Comparison of ENCODE assay signal across 9 mouse cellular contexts in the genomic region with DNA sequence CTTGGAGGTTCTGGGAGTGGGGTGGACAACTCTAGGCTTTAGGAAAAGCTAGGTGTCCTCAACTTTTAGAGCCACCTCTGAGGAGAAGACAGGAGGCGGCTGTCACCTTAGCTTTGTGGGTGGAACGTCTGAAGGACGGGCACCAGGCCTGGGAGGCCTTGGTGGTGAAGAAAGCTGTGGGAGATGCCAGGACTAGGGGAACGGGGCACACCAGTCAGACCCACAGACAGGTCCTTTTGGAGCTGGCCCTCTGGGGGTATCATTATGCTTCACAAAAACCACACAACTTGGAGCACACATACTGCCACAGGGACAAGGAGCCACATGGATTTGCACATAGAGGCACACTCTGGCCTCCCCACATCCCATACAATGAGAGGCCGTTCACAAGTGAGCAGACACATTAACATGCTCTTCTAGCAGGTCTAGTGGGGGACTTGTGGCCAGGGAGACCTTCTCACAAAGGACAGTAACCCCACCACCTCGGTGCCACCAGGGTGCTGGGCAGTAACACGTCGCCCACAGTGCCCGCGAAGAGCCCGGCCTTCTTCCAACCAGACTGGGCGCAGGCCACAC. TPM values are rescaled to one million over a fixed set of nuclear protein-coding genes. Genes with fewer than 3 reads are reported as not detected.
DNase-seq lines count a peak whose midpoint lies in the region; ATAC-seq and TF ChIP-seq lines count a peak whose summit lies in the region.
"Had no signal": no experiment of that assay in that cellular context is flagged by ENCODE, and none has a peak within 500 bp of the region (broad histone marks: within the 10 kb centered on the region; RNA-seq: fewer than 3 reads in every experiment).

No protein-coding gene starts in this region.

- TF ChIP-seq CTCF in layer of hippocampus, adult 2 months (conservative IDR thresholded peaks at IDR 0.05): no peak

- no peaks in the 10 kb centered on the region for H3K9me3 ChIP-seq in embryonic facial prominence, embryonic 15.5 days (replicated peaks)
- no peaks in the 10 kb centered on the region for H3K9me3 ChIP-seq in intestine, embryonic 15.5 days
- H3K9me3 ChIP-seq in neural tube, embryonic 12.5 days: no peaks in the 10 kb centered on the region

- 13% methylated on average over 12 of the region's 12 CpGs for WGBS in embryonic facial prominence, embryonic 15.5 days
- WGBS in intestine, embryonic 15.5 days: 23% methylated on average over 12 of the region's 12 CpGs
- 16% methylated on average over 12 of the region's 12 CpGs for WGBS in neural tube, embryonic 12.5 days

- DNase-seq in layer of hippocampus, adult 2 months (ENCODE audit: low spot score in 2 of 2): no peak
- DNase-seq in layer of hippocampus, adult 9-10 months (ENCODE audit: low spot score): no peak
- DNase-seq in spleen, postnatal 14 days (ENCODE audit: low spot score in 2 of 2): no peak
- DNase-seq in adipocyte (ENCODE audit: low spot score): no peak
- no peak for DNase-seq in kidney, adult 18-20 months

- H3K27ac ChIP-seq in layer of hippocampus, adult 2 months: peak overlapping the region; percentile 92
- H3K27ac ChIP-seq in embryonic facial prominence, embryonic 15.5 days (replicated peaks): peak overlapping the region; percentile 99
- peak overlapping the region; percentile 95 for H3K27ac ChIP-seq in intestine, embryonic 15.5 days
- H3K27ac ChIP-seq in neural tube, embryonic 12.5 days: peak overlapping the region; percentile 93

- H3K36me3 ChIP-seq in embryonic facial prominence, embryonic 15.5 days: no peaks in the 10 kb centered on the region
- H3K36me3 ChIP-seq in intestine, embryonic 15.5 days: no peaks in the 10 kb centered on the region
- H3K36me3 ChIP-seq in neural tube, embryonic 12.5 days: no peaks in the 10 kb centered on the region

- H3K27me3 ChIP-seq in embryonic facial prominence, embryonic 15.5 days: no peaks in the 10 kb centered on the region
- peaks cover 4% of the 10 kb centered on the region; the same call in 1 of the 2 replicates for H3K27me3 ChIP-seq in intestine, embryonic 15.5 days (replicated peaks)
- H3K27me3 ChIP-seq in neural tube, embryonic 12.5 days (replicated peaks): 0 out of 2 replicates have a peak, but pooled peaks cover 6% of the 10 kb centered on the region

- peak overlapping the region; percentile 63 for H3K4me2 ChIP-seq in embryonic facial prominence, embryonic 15.5 days (replicated peaks)
- H3K4me2 ChIP-seq in intestine, embryonic 15.5 days (replicated peaks): peak overlapping the region; percentile 87
- H3K4me2 ChIP-seq in neural tube, embryonic 12.5 days (replicated peaks): peak overlapping the region; percentile 93

- peaks cover 61% of the 10 kb centered on the region for H3K4me1 ChIP-seq in embryonic facial prominence, embryonic 15.5 days
- peaks cover 51% of the 10 kb centered on the region for H3K4me1 ChIP-seq in intestine, embryonic 15.5 days (replicated peaks)
- H3K4me1 ChIP-seq in neural tube, embryonic 12.5 days: peaks cover 73% of the 10 kb centered on the region

- peak overlapping the region; percentile 58 for H3K4me3 ChIP-seq in layer of hippocampus, adult 2 months
- peak overlapping the region; percentile 76 for H3K4me3 ChIP-seq in embryonic facial prominence, embryonic 15.5 days (replicated peaks)
- peak overlapping the region; percentile 79 for H3K4me3 ChIP-seq in intestine, embryonic 15.5 days (replicated peaks)
- H3K4me3 ChIP-seq in neural tube, embryonic 12.5 days: peak overlapping the region; percentile 49

- no peak; the same call in 1 of the 2 replicates for ATAC-seq in embryonic facial prominence, embryonic 15.5 days (ENCODE audit: insufficient number of reproducible peaks, low FRiP score, low TSS enrichment, low read depth)
- ATAC-seq in intestine, embryonic 15.5 days: 0 out of 2 replicates have a peak, but pooled peaks have one; percentile 0
- ATAC-seq in neural tube, embryonic 12.5 days (ENCODE audit: low FRiP score, low read depth): no peak

- peak overlapping the region; percentile 76 for H3K9ac ChIP-seq in embryonic facial prominence, embryonic 15.5 days
- H3K9ac ChIP-seq in intestine, embryonic 15.5 days: peak overlapping the region; percentile 89
- H3K9ac ChIP-seq in neural tube, embryonic 12.5 days: peak overlapping the region; percentile 74

RNA-seq across cellular contexts. Expression of a gene that starts 17.6 kb away (rescaled TPM):
- total RNA-seq in layer of hippocampus, adult 2 months (2021): 10 to 100 TPM; 63.6 to 66.7 TPM
- polyA plus RNA-seq in embryonic facial prominence, embryonic 15.5 days (2015; fragmentation: Nextera tagmentation; extraction: Ambion mirVana): 30.3 and 33.1 TPM in 2 replicates
- polyA plus RNA-seq in intestine, embryonic 15.5 days (2015; fragmentation: Nextera tagmentation; extraction: Ambion mirVana): 14.7 and 16.0 TPM in 2 replicates
- 19.8 and 21.6 TPM in 2 replicates for polyA plus RNA-seq in neural tube, embryonic 12.5 days (2016; fragmentation: Nextera tagmentation; extraction: Ambion mirVana)

RNA-seq across cellular contexts. Expression of a gene that starts 20.0 kb away (rescaled TPM):
- total RNA-seq in layer of hippocampus, adult 2 months (2021): 10 to 100 TPM; 88.7 to 90.9 TPM
- polyA plus RNA-seq in embryonic facial prominence, embryonic 15.5 days (2015; fragmentation: Nextera tagmentation; extraction: Ambion mirVana): 39.7 and 42.4 TPM in 2 replicates
- polyA plus RNA-seq in intestine, embryonic 15.5 days (2015; fragmentation: Nextera tagmentation; extraction: Ambion mirVana): 15.5 and 18.4 TPM in 2 replicates
- 82.2 and 90.6 TPM in 2 replicates for polyA plus RNA-seq in neural tube, embryonic 12.5 days (2016; fragmentation: Nextera tagmentation; extraction: Ambion mirVana)

RNA-seq across cellular contexts. Expression of a gene that starts 26.9 kb away (rescaled TPM):
- 10 to 100 TPM; 75.9 to 81.4 TPM for total RNA-seq in layer of hippocampus, adult 2 months (2021)
- 93.7 and 100 TPM in 2 replicates for polyA plus RNA-seq in embryonic facial prominence, embryonic 15.5 days (2015; fragmentation: Nextera tagmentation; extraction: Ambion mirVana)
- 86.0 and 87.1 TPM in 2 replicates for polyA plus RNA-seq in intestine, embryonic 15.5 days (2015; fragmentation: Nextera tagmentation; extraction: Ambion mirVana)
- polyA plus RNA-seq in neural tube, embryonic 12.5 days (2016; fragmentation: Nextera tagmentation; extraction: Ambion mirVana): 114 and 123 TPM in 2 replicates

RNA-seq across cellular contexts. Expression of a gene that starts 47.6 kb away (rescaled TPM):
- not detected for total RNA-seq in layer of hippocampus, adult 2 months (2021)
- 0.07 TPM in 1 of 2 replicates, not detected in the other for polyA plus RNA-seq in embryonic facial prominence, embryonic 15.5 days (2015; fragmentation: Nextera tagmentation; extraction: Ambion mirVana)
- polyA plus RNA-seq in intestine, embryonic 15.5 days (2015; fragmentation: Nextera tagmentation; extraction: Ambion mirVana): 0.05 and 0.08 TPM in 2 replicates
- polyA plus RNA-seq in neural tube, embryonic 12.5 days (2016; fragmentation: Nextera tagmentation; extraction: Ambion mirVana): 0.15 and 0.20 TPM in 2 replicates
- total RNA-seq: layer of hippocampus, postnatal 25 days had no signal
